Mouse (Mus musculus) retina, postnatal 1 day (tissue): ENCODE data around the gene Ghrh.
"Not testable (repeated sequence)": the region's sequence is repeated elsewhere in the genome, so short reads cannot be mapped to it uniquely, and the experiment has no call there.

ENCODE experiments used
- DNase-seq: peaks from one replicate; pipeline ENCODE4 v3.0.0-alpha.2; 2012

Ghrh gene

GRCm38 (mm10) chr2:157347361-157348159 is at the start of gene Ghrh:
Ghrh (minus strand) TSS chr2:157347506.
- DNase-seq, result peak; percentile 78

GRCm38 (mm10) chr2:157395960-157396359 is 48.7 kb upstream of the Ghrh start:
- DNase-seq, result peak; percentile 31

- DNase-seq, result no peak
These were observed 48.1 kb upstream of the Ghrh start for GRCm38 (mm10) chr2:157395371-157395770.

GRCm38 (mm10) chr2:157394868-157395267 is 47.6 kb upstream of the Ghrh start:
- DNase-seq, result no peak

- no peak for DNase-seq
These were observed 46.2 kb upstream of the Ghrh start for GRCm38 (mm10) chr2:157393549-157393948.

- DNase-seq, result no peak
These were observed 45.0 kb upstream of the Ghrh start for GRCm38 (mm10) chr2:157392331-157392730.

GRCm38 (mm10) chr2:157389591-157389921 is 42.2 kb upstream of the Ghrh start:
- no peak for DNase-seq

DNA sequence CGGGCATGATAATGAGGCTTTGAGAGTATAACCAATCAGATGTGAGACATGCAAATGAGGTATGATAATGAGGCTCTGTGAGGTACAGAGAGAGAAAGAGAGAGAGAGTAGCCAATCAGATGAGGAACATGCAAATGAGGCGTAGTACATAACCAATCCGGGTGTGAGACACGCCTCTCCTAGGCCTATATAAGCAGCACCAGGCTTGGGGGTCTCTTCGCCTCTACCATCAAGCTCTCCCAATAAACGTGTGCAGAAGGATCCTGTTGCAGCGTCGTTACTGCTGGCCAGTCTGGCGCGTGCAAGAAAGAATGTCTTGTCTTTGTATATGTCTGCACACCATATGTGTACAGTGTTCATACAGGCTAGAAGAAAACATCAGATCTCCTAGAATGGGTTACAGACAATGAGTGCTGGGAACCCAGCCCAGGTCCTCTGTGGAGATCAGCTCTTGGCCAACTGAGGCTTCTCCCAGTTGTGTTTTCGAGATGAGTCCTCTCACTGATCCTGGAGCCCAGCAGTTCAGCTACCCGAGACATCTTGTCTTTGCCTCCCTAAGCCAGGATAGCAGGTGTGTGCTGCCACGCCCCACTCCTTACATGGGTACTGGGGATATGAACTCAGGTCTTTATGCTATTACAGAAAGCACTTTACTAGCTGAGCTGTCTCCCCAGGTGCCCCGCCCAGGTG is 41.7 kb upstream of the Ghrh start:
- DNase-seq, result not testable (repeated sequence)

- peak; percentile 74 for DNase-seq
These were observed 37.5 kb upstream of the Ghrh start for GRCm38 (mm10) chr2:157384836-157385235.

- DNase-seq, result no peak
These were observed 29.7 kb upstream of the Ghrh start for GRCm38 (mm10) chr2:157376995-157377394.

GRCm38 (mm10) chr2:157375794-157376757 is 28.8 kb upstream of the Ghrh start:
- peak; percentile 58 for DNase-seq

DNA sequence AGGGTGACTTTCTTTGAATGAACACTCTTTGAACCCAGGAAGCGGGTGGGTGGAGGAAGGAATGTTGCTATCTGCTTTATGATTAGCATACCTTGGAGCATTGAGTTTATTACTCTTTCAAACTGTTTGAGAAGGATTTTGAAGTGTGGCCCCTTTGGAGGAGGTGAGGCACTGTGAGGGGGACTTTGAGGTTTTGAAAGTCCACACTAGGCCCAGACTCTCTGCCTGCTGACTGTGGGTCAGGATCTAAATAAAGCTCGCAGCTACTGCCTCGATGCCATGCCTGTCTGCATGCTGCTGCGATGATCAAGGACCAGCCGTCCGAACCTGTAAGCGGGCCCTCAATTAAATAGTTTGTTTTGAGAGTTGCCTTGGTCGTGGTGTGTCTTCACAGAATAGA is 27.7 kb upstream of the Ghrh start:
- DNase-seq, result no peak

DNA sequence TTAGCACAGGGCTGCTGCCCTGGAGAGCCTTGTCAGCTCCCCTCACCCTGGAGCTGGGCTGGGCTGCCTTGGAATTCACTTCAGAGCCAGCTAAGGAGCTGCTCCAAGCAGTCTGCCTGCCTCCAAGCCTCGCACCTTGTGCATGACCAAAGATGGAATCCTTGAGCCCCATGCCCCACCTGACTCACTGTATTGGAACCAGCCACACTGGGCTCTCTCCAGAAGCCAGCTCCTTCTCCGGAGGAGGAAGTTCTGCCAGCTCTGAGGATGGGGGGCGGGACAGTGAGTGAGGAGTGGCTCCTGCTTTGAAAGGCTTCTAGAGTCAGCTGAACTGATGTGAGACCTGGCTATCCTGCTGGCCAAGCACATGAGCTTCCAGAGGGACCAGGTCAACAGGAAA is 26.4 kb upstream of the Ghrh start:
- no peak for DNase-seq

DNA sequence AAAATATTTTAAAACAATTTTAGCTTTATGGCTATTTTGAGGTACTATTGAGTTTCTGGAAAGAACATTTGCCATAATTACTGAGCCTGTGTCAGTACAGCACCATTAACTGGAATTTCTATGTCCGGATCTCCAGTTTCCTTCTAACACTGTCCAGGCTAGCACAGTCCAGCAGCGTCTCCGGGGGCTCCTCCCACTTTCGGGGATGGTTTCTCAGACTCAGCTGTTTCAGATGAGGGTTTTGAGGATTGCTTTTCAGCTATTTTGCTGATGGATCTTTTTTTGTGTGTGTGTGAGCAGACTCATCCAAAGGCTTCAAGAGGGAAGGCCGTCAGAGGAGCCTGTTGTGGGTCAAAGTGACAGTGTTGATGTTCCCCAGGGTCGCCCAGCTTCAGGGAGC is 24.4 kb upstream of the Ghrh start:
- DNase-seq, result no peak

DNA sequence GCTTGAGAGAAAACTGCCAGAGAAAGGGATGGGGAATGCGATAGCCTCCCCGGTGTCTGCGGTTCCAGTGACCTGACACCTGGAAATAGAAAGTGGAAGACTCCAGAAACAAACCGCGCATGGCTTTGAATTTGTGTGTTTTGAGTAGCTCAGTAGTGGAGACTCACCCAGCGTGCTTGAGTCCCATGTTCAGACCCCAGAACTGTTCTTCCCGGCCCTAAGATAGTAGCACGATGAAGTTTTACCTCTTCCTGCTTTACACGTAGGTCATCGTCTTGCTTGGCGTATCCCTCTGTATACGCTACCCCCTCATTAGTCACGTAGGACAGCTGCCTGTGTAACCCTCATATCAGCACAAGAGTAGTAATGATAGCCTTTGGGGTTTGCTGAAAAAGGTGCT is 20.7 kb upstream of the Ghrh start:
- DNase-seq, result no peak

- peak; percentile 92 for DNase-seq
These were observed 20.0 kb upstream of the Ghrh start, which contains the start of gene Manbal for GRCm38 (mm10) chr2:157367184-157367893. Manbal (plus strand) TSS chr2:157367594.

GRCm38 (mm10) chr2:157366762-157367161 is 19.5 kb upstream of the Ghrh start:
- no peak for DNase-seq

- no peak for DNase-seq
These were observed 15.7 kb upstream of the Ghrh start for GRCm38 (mm10) chr2:157363031-157363430.

DNA sequence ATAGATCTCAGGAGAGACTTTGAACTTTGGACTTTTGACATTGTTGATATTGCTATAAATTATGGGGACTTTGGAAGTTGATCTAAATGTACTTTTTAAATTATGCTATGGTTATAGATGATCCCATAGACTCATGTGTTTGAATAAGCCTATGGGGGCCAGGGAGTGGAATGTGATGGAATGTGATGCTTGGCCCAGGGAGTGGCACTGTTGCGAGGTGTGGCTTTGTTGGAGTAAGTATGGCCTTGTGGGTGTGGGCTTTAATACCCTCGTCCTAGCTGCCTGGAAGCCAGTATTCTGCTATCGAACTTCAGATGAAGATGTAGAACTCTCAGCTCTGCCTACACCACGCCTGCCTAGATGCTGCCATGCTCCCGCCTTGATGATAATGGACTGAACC is 12.7 kb upstream of the Ghrh start:
- DNase-seq, result no peak

DNA sequence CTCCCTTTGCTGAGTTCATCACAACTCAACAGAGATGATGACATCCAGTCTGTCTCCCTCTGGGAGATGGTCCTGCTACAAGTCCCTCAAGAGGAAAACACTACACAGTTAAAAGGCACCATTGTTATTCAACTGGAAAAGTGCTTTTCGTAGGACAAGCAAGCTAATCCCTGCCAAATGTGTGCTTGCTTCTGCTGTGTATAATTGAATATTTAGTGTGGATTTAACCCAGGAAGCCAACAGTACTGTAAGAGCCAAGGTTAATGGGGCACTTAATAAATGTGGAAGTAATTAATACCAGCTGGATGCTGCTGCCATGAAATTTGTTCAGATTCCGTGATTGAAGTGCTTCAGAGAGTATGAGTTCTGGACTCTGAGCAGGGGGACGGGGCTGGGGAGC is 6.8 kb upstream of the Ghrh start:
- DNase-seq, result no peak

DNA sequence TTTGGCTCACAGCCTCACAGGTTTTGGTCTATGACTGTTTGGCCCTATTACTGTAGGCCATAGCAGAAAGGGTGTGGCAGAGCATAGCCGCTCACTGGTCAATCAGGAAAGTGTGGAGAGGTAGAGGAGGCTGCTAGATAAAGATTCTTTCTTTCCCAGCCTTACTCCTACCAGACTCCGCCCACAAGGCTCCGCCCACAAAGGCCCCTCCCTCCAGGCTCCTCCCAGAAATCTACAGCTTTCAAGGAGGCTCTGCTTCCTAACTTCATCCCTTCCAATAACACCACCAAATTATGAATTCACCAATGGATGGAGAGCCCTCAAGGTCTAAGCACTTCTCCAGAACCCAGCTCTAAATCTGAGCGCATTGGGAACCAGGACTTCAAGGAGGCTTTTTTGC is 5.9 kb upstream of the Ghrh start:
- no peak for DNase-seq

DNA sequence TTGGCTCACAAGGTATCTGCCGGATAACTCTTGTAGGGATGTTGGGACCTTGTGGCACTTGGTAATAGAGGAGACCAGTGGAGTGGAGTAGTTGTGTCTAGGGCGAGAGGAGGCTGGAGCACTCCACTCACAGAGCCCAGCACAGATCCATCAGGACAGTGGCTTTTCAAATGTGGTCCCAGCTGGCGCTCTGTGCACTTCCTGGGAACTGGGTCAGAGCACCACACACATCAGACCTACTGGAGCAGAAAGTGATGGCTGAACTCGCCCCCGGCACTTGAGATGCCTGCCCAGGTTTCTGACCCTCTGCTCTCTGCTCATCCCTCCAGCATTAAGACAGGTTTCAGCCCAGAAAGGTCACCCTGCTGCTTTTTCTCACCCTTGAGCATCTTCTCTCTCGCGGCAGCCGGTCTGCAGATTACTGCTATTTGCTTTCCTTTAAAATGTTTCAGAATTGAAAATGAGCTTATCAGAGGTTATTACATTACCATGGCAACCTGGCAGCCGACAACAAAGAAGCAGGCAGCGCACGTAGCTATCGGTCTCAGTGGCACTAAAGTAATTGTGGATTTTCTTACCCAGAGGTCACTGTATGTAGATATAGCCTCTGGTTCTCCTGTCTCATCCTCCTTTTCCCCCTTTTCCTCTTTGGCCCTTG is 1.9 kb upstream of the Ghrh start:
- peak; percentile 94 for DNase-seq
